Mouse (Mus musculus) lung, embryonic 15.5 days (tissue): ENCODE results near the gene Cpsf4l. TPM values are rescaled to one million over a fixed set of nuclear protein-coding genes. Genes with fewer than 3 reads are reported as not detected.

Experiments
- ATAC-seq: fragments of 200-750 bp; cut with Nextera tagmentation; 2 replicates; pipeline ENCODE4 v1.8.0; 2017; ENCODE audit warnings: moderate number of reproducible peaks, borderline replicate concordance; ENCODE audit not compliant: low FRiP score, low TSS enrichment; ENCODE audit errors: extremely low read depth
- H3K27ac ChIP-seq: fragments of 300-500 bp; sonication (generic); 2 replicates; pipeline ENCODE4 v1.5.1; 2015; ENCODE audit warnings: moderate library complexity, mild to moderate bottlenecking, inconsistent platforms
- H3K27me3 ChIP-seq: fragments of 300-500 bp; sonication (generic); 2 replicates; pipeline ENCODE4 v1.6.1; 2015; ENCODE audit warnings: inconsistent platforms
- H3K36me3 ChIP-seq: fragments of 300-500 bp; sonication (generic); 2 replicates; pipeline ENCODE4 v1.6.1; 2015; ENCODE audit warnings: inconsistent platforms
- H3K4me1 ChIP-seq: fragments of 300-500 bp; sonication (generic); 2 replicates; pipeline ENCODE4 v1.6.1; 2015; ENCODE audit warnings: inconsistent platforms
- H3K4me2 ChIP-seq: fragments of 300-500 bp; sonication (generic); 2 replicates; pipeline ENCODE4 v1.6.1; 2015; ENCODE audit warnings: inconsistent platforms, mild to moderate bottlenecking, moderate library complexity
- H3K4me3 ChIP-seq: fragments of 300-500 bp; sonication (generic); 2 replicates; pipeline ENCODE4 v1.5.1; 2015; ENCODE audit warnings: mild to moderate bottlenecking, inconsistent platforms
- H3K9ac ChIP-seq: fragments of 300-500 bp; sonication (generic); 2 replicates; pipeline ENCODE4 v1.6.1; 2015; ENCODE audit warnings: inconsistent platforms
- H3K9me3 ChIP-seq: fragments of 300-500 bp; sonication (generic); 2 replicates; pipeline ENCODE4 v1.6.1; 2016; ENCODE audit warnings: inconsistent platforms
- WGBS: fragments of 180-500 bp; shearing (Covaris S2); methylation state at CpG from one replicate; pipeline ENCODE4 v1.1.7; 2015; 5-methylcytosine and 5-hydroxymethylcytosine counted together
- polyA plus RNA-seq: library from polyadenylated mRNA; unstranded; fragments of >200 nt; fragmentation: Nextera tagmentation; extraction: Ambion mirVana; gene quantifications from 2 replicates; pipeline ENCODE4 v1.2.1, GENCODE M21; 2015

The Cpsf4l gene
- polyA plus RNA-seq, 1 experiment from 2014 or later, result 2.7 TPM

DNA sequence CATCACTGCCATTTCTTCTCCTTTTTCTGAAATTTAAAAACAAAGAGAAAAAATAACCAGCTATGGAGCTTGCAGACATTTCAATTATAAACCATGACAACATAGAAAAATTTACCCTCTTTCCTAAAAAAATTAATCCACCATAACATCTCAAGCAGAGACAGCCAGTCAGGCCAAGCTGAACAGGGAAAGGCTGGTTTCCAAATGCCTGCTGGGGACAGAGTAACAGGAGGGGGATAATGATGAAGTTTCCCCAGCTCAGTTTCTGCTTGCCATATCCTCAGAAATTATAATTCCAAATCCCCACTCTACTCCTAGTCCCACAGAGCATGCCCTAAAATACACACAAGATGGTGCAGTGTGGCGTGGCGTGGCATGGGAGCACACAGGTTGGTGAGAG, 32.4 kb downstream of the Cpsf4l start:
- ATAC-seq, result no peak
- H3K9ac ChIP-seq, result no peak overlapping the region
- H3K4me1 ChIP-seq, result peaks cover 14% of the 10 kb centered on the region
- H3K27me3 ChIP-seq, result no peaks in the 10 kb centered on the region
- H3K27ac ChIP-seq, result no peak overlapping the region
- no peak overlapping the region for H3K4me2 ChIP-seq
- WGBS, result 93% methylated on average over 2 of the region's 2 CpGs
- no peaks in the 10 kb centered on the region for H3K9me3 ChIP-seq
- peaks cover 49% of the 10 kb centered on the region for H3K36me3 ChIP-seq
- H3K4me3 ChIP-seq, result no peak overlapping the region

GRCm38 (mm10) chr11:113676847-113677246, 33.0 kb downstream of the Cpsf4l start:
- ATAC-seq, result no peak
- WGBS, result 88% methylated on average over 2 of the region's 2 CpGs

GRCm38 (mm10) chr11:113674595-113674994, 35.2 kb downstream of the Cpsf4l start:
- no peak overlapping the region for H3K4me3 ChIP-seq
- H3K9ac ChIP-seq, result no peak overlapping the region
- peaks cover 69% of the 10 kb centered on the region for H3K36me3 ChIP-seq
- H3K4me1 ChIP-seq, result no peaks in the 10 kb centered on the region
- H3K27ac ChIP-seq, result no peak overlapping the region
- no peak overlapping the region for H3K4me2 ChIP-seq
- WGBS, result 88% methylated on average over 5 of the region's 5 CpGs
- H3K9me3 ChIP-seq, result no peaks in the 10 kb centered on the region
- ATAC-seq, result no peak
- no peaks in the 10 kb centered on the region for H3K27me3 ChIP-seq

More at GRCm38 (mm10) chr11:113676847-113677246, 33.0 kb downstream of the Cpsf4l start:
- Histone ChIP-seq H3K4me1 (peaks cover 9% of the 10 kb centered on the region; the same call in 1 of the 2 replicates), H3K9ac (no peak overlapping the region), H3K27me3 (no peaks in the 10 kb centered on the region), H3K27ac (no peak overlapping the region), H3K4me3 (no peak overlapping the region), H3K36me3 (peaks cover 52% of the 10 kb centered on the region), H3K9me3 (no peaks in the 10 kb centered on the region), H3K4me2 (no peak overlapping the region)

DNA sequence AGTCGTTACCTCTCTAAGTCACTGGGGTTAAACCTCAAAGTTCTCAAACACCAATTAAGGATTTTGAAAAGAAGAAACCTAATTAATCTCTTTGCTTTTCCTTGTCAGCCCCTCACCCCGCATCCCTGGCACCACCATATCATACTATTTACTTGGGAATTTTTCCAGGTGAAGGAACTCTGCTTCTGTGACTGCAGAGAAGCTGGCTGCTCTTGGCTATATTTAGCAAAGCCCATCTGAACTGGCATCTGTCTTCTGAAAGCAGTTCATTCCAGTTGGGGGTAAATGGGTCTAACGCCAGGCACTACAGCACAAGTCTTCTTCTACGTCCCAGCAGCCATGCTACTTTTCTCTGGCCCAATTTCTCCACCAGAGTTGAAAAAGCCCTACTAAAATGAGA, 36.2 kb downstream of the Cpsf4l start:
- Histone ChIP-seq H3K27ac (no peak overlapping the region), H3K4me2 (no peak overlapping the region), H3K4me1 (peaks cover 3% of the 10 kb centered on the region; the same call in 1 of the 2 replicates), H3K36me3 (peaks cover 72% of the 10 kb centered on the region), H3K4me3 (no peak overlapping the region), H3K9me3 (no peaks in the 10 kb centered on the region), H3K27me3 (no peaks in the 10 kb centered on the region), H3K9ac (no peak overlapping the region)
- no peak for ATAC-seq
- 87% methylated on average over 4 of the region's 4 CpGs for WGBS

GRCm38 (mm10) chr11:113669711-113670110, 40.1 kb downstream of the Cpsf4l start:
- Histone ChIP-seq H3K27ac (no peak overlapping the region), H3K9ac (no peak overlapping the region), H3K9me3 (no peaks in the 10 kb centered on the region), H3K36me3 (peaks cover 47% of the 10 kb centered on the region), H3K4me1 (peaks cover 22% of the 10 kb centered on the region), H3K27me3 (no peaks in the 10 kb centered on the region), H3K4me3 (no peak overlapping the region), H3K4me2 (no peak overlapping the region)
- no peak for ATAC-seq
- 70% methylated on average over 4 of the region's 4 CpGs for WGBS

- Histone ChIP-seq H3K27ac (no peak overlapping the region), H3K4me3 (no peak overlapping the region), H3K9ac (no peak overlapping the region), H3K4me2 (no peak overlapping the region), H3K4me1 (peaks cover 22% of the 10 kb centered on the region), H3K27me3 (no peaks in the 10 kb centered on the region), H3K9me3 (no peaks in the 10 kb centered on the region), H3K36me3 (peaks cover 46% of the 10 kb centered on the region)
- ATAC-seq, result no peak
- whole genome bisulfite sequencing, result 81% methylated on average over 5 of the region's 5 CpGs
Observed at GRCm38 (mm10) chr11:113668857-113669256, 41.0 kb downstream of the Cpsf4l start.

DNA sequence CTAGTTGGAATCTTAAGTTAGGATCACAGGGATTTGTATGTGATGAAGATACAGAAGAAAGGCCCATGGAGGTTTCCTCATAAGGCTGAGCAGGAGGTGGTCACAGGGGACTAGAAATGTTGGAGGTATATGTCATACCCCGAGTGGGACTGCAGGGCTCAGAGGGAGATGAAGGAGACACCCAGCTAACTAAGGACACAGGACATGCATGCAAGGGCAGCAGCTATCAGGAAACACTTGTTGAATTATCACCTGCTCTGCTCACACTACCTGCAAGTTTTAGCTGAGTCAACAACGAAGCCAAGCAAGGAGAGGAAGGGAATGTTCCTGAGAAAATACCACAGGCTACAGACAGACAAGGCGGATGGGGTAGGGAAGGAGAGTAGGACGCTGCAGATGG, 42.1 kb downstream of the Cpsf4l start:
- no peak overlapping the region for H3K27ac ChIP-seq
- H3K9me3 ChIP-seq, result no peaks in the 10 kb centered on the region
- no peaks in the 10 kb centered on the region for H3K27me3 ChIP-seq
- H3K9ac ChIP-seq, result no peak overlapping the region
- WGBS, result 63% methylated on average over 4 of the region's 4 CpGs
- no peak overlapping the region for H3K4me2 ChIP-seq
- H3K4me3 ChIP-seq, result no peak overlapping the region
- peaks cover 43% of the 10 kb centered on the region for H3K36me3 ChIP-seq
- H3K4me1 ChIP-seq, result peaks cover 22% of the 10 kb centered on the region
- ATAC-seq, result no peak

DNA sequence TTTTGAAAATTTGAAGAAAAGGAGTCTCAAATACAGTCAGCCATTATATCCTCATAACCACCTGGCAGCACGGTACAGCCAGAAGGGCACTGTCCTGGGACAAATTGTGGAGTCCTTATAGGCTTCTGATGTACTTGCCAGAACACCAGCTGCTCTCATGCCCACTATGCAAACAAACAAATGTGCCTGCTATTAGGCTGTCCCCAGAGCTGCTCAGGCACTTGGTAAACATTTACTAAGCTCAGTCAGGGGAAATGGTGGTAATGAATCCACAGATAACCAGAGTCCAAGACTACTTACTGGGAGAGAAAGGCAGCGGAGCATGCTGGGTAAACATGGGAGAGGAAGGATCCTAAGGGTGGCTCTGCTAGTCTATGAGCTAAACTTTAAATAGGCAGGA, 42.7 kb downstream of the Cpsf4l start:
- 52% methylated on average over 2 of the region's 2 CpGs for WGBS
- H3K36me3 ChIP-seq, result peaks cover 41% of the 10 kb centered on the region
- H3K4me2 ChIP-seq, result no peak overlapping the region
- ATAC-seq, result no peak; the same call in 1 of the 2 replicates
- H3K9me3 ChIP-seq, result no peaks in the 10 kb centered on the region
- H3K9ac ChIP-seq, result no peak overlapping the region
- peaks cover 22% of the 10 kb centered on the region for H3K4me1 ChIP-seq
- no peak overlapping the region for H3K4me3 ChIP-seq
- peak overlapping the region; percentile 35 for H3K27ac ChIP-seq
- no peaks in the 10 kb centered on the region for H3K27me3 ChIP-seq

DNA sequence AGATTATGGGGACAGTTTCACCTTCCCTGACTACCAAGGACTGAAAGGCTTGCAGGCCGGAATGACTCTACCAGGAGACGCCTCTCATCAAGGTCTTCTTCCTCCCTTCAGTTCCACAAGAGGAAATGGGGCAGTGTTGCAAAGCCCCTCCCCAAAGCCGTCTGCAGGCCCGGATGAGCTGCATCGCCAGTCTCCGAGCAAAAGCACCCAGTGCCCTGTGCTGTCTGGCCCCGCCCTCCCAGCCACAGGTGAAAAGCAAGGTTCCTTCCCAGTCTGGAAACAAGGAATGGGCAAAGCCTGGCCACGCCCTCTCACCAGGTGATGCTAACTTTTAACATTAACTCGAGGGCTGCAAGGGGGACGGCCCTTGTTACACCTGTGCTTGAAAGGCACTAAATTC, 43.2 kb downstream of the Cpsf4l start:
- Histone ChIP-seq H3K36me3 (peaks cover 45% of the 10 kb centered on the region), H3K4me1 (peaks cover 22% of the 10 kb centered on the region), H3K9me3 (no peaks in the 10 kb centered on the region), H3K27ac (peak overlapping the region; percentile 35; the same call in 1 of the 2 replicates), H3K4me2 (no peak overlapping the region), H3K9ac (no peak overlapping the region), H3K27me3 (no peaks in the 10 kb centered on the region), H3K4me3 (no peak overlapping the region)
- ATAC-seq, result peak; percentile 37; the same call in 1 of the 2 replicates
- WGBS, result 40% methylated on average over 10 of the region's 10 CpGs

GRCm38 (mm10) chr11:113666205-113666604, 43.6 kb downstream of the Cpsf4l start:
- Histone ChIP-seq H3K4me2 (no peak overlapping the region), H3K9ac (no peak overlapping the region), H3K27ac (no peak overlapping the region), H3K4me1 (peaks cover 22% of the 10 kb centered on the region), H3K4me3 (no peak overlapping the region), H3K36me3 (peaks cover 45% of the 10 kb centered on the region), H3K27me3 (no peaks in the 10 kb centered on the region), H3K9me3 (no peaks in the 10 kb centered on the region)
- WGBS, result 55% methylated on average over 6 of the region's 6 CpGs
- no peak for ATAC-seq

- Histone ChIP-seq H3K27me3 (no peaks in the 10 kb centered on the region), H3K36me3 (peaks cover 50% of the 10 kb centered on the region)
- 75% methylated on average over 2 of the region's 2 CpGs for WGBS
Observed at GRCm38 (mm10) chr11:113664279-113664678, 45.5 kb downstream of the Cpsf4l start.

DNA sequence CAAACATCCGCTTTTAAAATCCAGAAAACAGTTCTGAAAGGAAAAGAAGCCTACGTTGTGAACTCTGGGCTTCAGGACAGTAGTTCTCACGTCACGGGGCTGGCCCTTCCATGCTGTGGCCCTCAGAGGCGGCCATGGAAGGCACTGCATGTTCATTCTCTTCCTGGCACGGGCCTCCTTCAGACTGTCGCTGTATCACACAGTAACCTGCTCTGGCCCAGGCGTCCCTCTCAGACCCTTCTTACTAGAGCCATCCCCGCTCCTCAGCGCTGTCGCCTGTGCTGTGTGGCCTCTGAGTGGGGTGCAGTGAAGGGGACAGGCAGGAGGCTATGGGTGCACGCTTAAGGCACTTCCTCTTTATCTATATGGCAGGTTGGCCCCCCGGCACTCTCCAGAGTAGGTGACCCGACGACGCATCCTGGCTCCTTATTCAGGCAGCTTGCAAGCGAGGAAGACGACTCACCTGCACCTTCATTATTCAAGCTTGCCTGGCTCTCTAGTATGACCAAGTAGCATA, 47.9 kb downstream of the Cpsf4l start:
- Histone ChIP-seq H3K4me2 (no peak overlapping the region), H3K9me3 (no peaks in the 10 kb centered on the region), H3K4me1 (peaks cover 5% of the 10 kb centered on the region), H3K27me3 (no peaks in the 10 kb centered on the region), H3K4me3 (no peak overlapping the region), H3K9ac (no peak overlapping the region), H3K36me3 (peaks cover 67% of the 10 kb centered on the region), H3K27ac (no peak overlapping the region)
- ATAC-seq, result peak; percentile 37; the same call in 1 of the 2 replicates
- 87% methylated on average over 18 of the region's 18 CpGs for WGBS

More at GRCm38 (mm10) chr11:113664279-113664678, 45.5 kb downstream of the Cpsf4l start:
- Histone ChIP-seq H3K4me3 (no peak overlapping the region), H3K9ac (no peak overlapping the region), H3K27ac (no peak overlapping the region), H3K4me2 (no peak overlapping the region), H3K9me3 (no peaks in the 10 kb centered on the region), H3K4me1 (peaks cover 22% of the 10 kb centered on the region)
- no peak; the same call in 1 of the 2 replicates for ATAC-seq

GRCm38 (mm10) chr11:113660940-113661339, 48.9 kb downstream of the Cpsf4l start:
- Histone ChIP-seq H3K27ac (no peak overlapping the region), H3K4me3 (no peak overlapping the region), H3K4me2 (no peak overlapping the region), H3K9ac (no peak overlapping the region), H3K27me3 (no peaks in the 10 kb centered on the region), H3K4me1 (no peaks in the 10 kb centered on the region), H3K36me3 (peaks cover 77% of the 10 kb centered on the region), H3K9me3 (no peaks in the 10 kb centered on the region)
- no peak for ATAC-seq
- WGBS, result 91% methylated on average over 11 of the region's 11 CpGs
